Mouse (Mus musculus) cerebral cortex, adult 2 months (tissue): Measurements from ENCODE around the gene Ube2l3.

ENCODE experiments used
- WGBS: fragments of 180-500 bp; shearing (Covaris S2); methylation state at CpG from one replicate; pipeline ENCODE4 v1.1.7; 2018; 5-methylcytosine and 5-hydroxymethylcytosine counted together

Gene Ube2l3

GRCm38 (mm10) chr16:17202549-17202948 lies at the start of gene Ube2l3:
Gene Ube2l3, minus strand, starts transcription at chr16:17202649.
- WGBS, result 84% methylated on average over 1 of the region's 1 CpGs

GRCm38 (mm10) chr16:17251539-17251938 lies 49.1 kb upstream of the Ube2l3 start:
- 55% methylated on average over 3 of the region's 3 CpGs for WGBS

- 67% methylated on average over 6 of the region's 6 CpGs for WGBS
Measured at GRCm38 (mm10) chr16:17249135-17249534, 46.7 kb upstream of the Ube2l3 start.

GRCm38 (mm10) chr16:17247727-17248126 lies 45.3 kb upstream of the Ube2l3 start:
- WGBS, result 66% methylated on average over 4 of the region's 4 CpGs

- 91% methylated on average over 1 of the region's 1 CpGs for WGBS
Measured at GRCm38 (mm10) chr16:17244996-17245395, 42.5 kb upstream of the Ube2l3 start.

- 55% methylated on average over 1 of the region's 1 CpGs for WGBS
Measured at GRCm38 (mm10) chr16:17243731-17244130, 41.3 kb upstream of the Ube2l3 start.

GRCm38 (mm10) chr16:17239409-17239808 lies 37.0 kb upstream of the Ube2l3 start:
- 86% methylated on average over 2 of the region's 2 CpGs for WGBS

- WGBS, result 64% methylated on average over 3 of the region's 3 CpGs
Measured at GRCm38 (mm10) chr16:17237634-17238033, 35.2 kb upstream of the Ube2l3 start.

GRCm38 (mm10) chr16:17234916-17235665 lies 32.6 kb upstream of the Ube2l3 start:
- 18% methylated on average over 9 of the region's 9 CpGs for WGBS

GRCm38 (mm10) chr16:17234499-17234895 lies 32.0 kb upstream of the Ube2l3 start:
- WGBS, result 6% methylated on average over 12 of the region's 12 CpGs

- WGBS, result under 1% methylated on average over 62 of the region's 62 CpGs
Measured at GRCm38 (mm10) chr16:17233702-17234498, 31.5 kb upstream of the Ube2l3 start.

GRCm38 (mm10) chr16:17232794-17233701 lies 30.6 kb upstream of the Ube2l3 start, which contains the start of gene Hic2:
Gene Hic2, plus strand, starts transcription at chr16:17233572.
- 4% methylated on average over 58 of the region's 59 CpGs for WGBS

GRCm38 (mm10) chr16:17231523-17231922 lies 29.1 kb upstream of the Ube2l3 start:
- WGBS, result 93% methylated on average over 2 of the region's 2 CpGs

- 92% methylated on average over 5 of the region's 5 CpGs for WGBS
Measured at GRCm38 (mm10) chr16:17225584-17225983, 23.1 kb upstream of the Ube2l3 start.

- WGBS, result 37% methylated on average over 25 of the region's 25 CpGs
Measured at GRCm38 (mm10) chr16:17222197-17222596, 19.7 kb upstream of the Ube2l3 start.

- 55% methylated on average over 7 of the region's 7 CpGs for WGBS
Measured at GRCm38 (mm10) chr16:17220127-17220733, 17.8 kb upstream of the Ube2l3 start.

- 75% methylated on average over 8 of the region's 8 CpGs for WGBS
Measured at GRCm38 (mm10) chr16:17216934-17217633, 14.6 kb upstream of the Ube2l3 start.

- 12% methylated on average over 48 of the region's 48 CpGs for WGBS
Measured at GRCm38 (mm10) chr16:17209981-17210838, 7.8 kb upstream of the Ube2l3 start.

GRCm38 (mm10) chr16:17209404-17209960 lies 7.0 kb upstream of the Ube2l3 start:
- WGBS, result under 1% methylated on average over 37 of the region's 37 CpGs
